Mouse (Mus musculus) heart, embryonic 14.5 days (tissue): ENCODE results near the gene Pcgf3. TPM values are rescaled to one million over a fixed set of nuclear protein-coding genes. Genes with fewer than 3 reads are reported as not detected.

ENCODE experiments used
- polyA plus RNA-seq: library from polyadenylated mRNA; unstranded; fragments of >200 nt; fragmentation: Nextera tagmentation; extraction: Ambion mirVana; gene quantifications from 2 replicates; pipeline ENCODE4 v1.2.1, GENCODE M21; 2014

Pcgf3 gene
- polyA plus RNA-seq, 1 experiment from 2014 or later, result 26.8 TPM

Other genes starting within 250 kb of the Pcgf3 start
- 28.2 and 30.0 TPM in 2 replicates for gene Dr1, start 192.3 kb upstream of the Pcgf3 start, polyA plus RNA-seq
- gene Pigg, start 148.6 kb upstream of the Pcgf3 start, polyA plus RNA-seq, result 3.0 and 3.6 TPM in 2 replicates
- 0.11 TPM in 1 of 2 replicates, not detected in the other for gene Gm42517, start 93.3 kb upstream of the Pcgf3 start, polyA plus RNA-seq
- 0.22 TPM in 1 of 2 replicates, not detected in the other for gene Pde6b, start 72.8 kb upstream of the Pcgf3 start, polyA plus RNA-seq
- gene Atp5k, start 26.8 kb upstream of the Pcgf3 start, polyA plus RNA-seq, result 971 and 1,026 TPM in 2 replicates
- 0.08 and 0.15 TPM in 2 replicates for gene Mfsd7a, start 12.3 kb upstream of the Pcgf3 start, polyA plus RNA-seq
- 0.44 and 1.1 TPM in 2 replicates for gene Cplx1, start 88.8 kb downstream of the Pcgf3 start, polyA plus RNA-seq
- 25.9 and 26.8 TPM in 2 replicates for gene Gak, start 168.5 kb downstream of the Pcgf3 start, polyA plus RNA-seq
- 22.1 and 22.2 TPM in 2 replicates for gene Tmem175, start 168.5 kb downstream of the Pcgf3 start, polyA plus RNA-seq
- gene Idua, start 199.1 kb downstream of the Pcgf3 start, polyA plus RNA-seq, result 14.5 and 14.9 TPM in 2 replicates
- gene Dgkq, start 208.4 kb downstream of the Pcgf3 start, polyA plus RNA-seq, result 5.6 and 6.6 TPM in 2 replicates
- gene Slc26a1, start 214.3 kb downstream of the Pcgf3 start, polyA plus RNA-seq, result 0.40 and 0.53 TPM in 2 replicates
- gene Fgfrl1, start 231.2 kb downstream of the Pcgf3 start, polyA plus RNA-seq, result 23.9 and 25.2 TPM in 2 replicates